8 mouse cellular contexts compared by ENCODE assay signal in genomic region chr6:100483084-100483810, GRCm38 (mm10).
DNase-seq lines count a peak whose midpoint lies in the region; ATAC-seq and TF ChIP-seq lines count a peak whose summit lies in the region.

No protein-coding gene starts in this region.

- no peak overlapping the region for H3K4me3 ChIP-seq in lung, embryonic 14.5 days (ENCODE audit: low read depth, low read length)
- H3K4me3 ChIP-seq in stomach, postnatal 0 days (ENCODE audit: low read depth, low read length): no peak overlapping the region

- TF ChIP-seq CTCF in lung, embryonic 14.5 days (IDR thresholded peaks at IDR 0.05; ENCODE audit: low read depth): no peak
- no peak for TF ChIP-seq CTCF in stomach, postnatal 0 days (IDR thresholded peaks at IDR 0.05; ENCODE audit: low read depth)

- H3K4me1 ChIP-seq in lung, embryonic 14.5 days (ENCODE audit: insufficient read depth): peaks cover 15% of the 10 kb centered on the region
- 0 out of 2 replicates have a peak, but pooled peaks cover 3% of the 10 kb centered on the region for H3K4me1 ChIP-seq in stomach, postnatal 0 days (replicated peaks; ENCODE audit: control insufficient read depth, insufficient read depth)

- 3% methylated on average over 14 of the region's 14 CpGs for WGBS in lung, embryonic 14.5 days
- WGBS in stomach, postnatal 0 days: 8% methylated on average over 14 of the region's 14 CpGs

- H3K9ac ChIP-seq in lung, embryonic 14.5 days: no peak overlapping the region
- H3K9ac ChIP-seq in stomach, postnatal 0 days (ENCODE audit: low read length): no peak overlapping the region

- TF ChIP-seq EP300 in stomach, postnatal 0 days (optimal IDR thresholded peaks at IDR 0.05): no peak

- no peaks in the 10 kb centered on the region for H3K27me3 ChIP-seq in lung, embryonic 14.5 days (ENCODE audit: insufficient read depth, low read length)
- peaks cover 4% of the 10 kb centered on the region; the same call in 1 of the 2 replicates for H3K27me3 ChIP-seq in stomach, postnatal 0 days (ENCODE audit: control insufficient read depth, insufficient read depth, low read length)

- DNase-seq in lung, embryonic 14.5 days: peak; percentile 68
- no peak for DNase-seq in lung, postnatal 14 days
- DNase-seq in adrenal gland, adult 8-10 months: peak; percentile 84
- peak; percentile 42 to 50 for DNase-seq in heart, postnatal 10 days
- peak; percentile 21 for DNase-seq in stomach, postnatal 0 days (ENCODE audit: low spot score)
- no peak for DNase-seq in MN1 (ENCODE audit: low spot score)

- ATAC-seq in lung, embryonic 14.5 days (ENCODE audit: insufficient read depth): peak; percentile 75; the same call in 1 of the 2 replicates
- 0 out of 2 replicates have a peak, but pooled peaks have one; percentile 18 for ATAC-seq in stomach, postnatal 0 days (ENCODE audit: low FRiP score, low TSS enrichment)
- ATAC-seq in inflammation-experienced regulatory T-cells, adult 6 months: no peak
- ATAC-seq in monocyte, adult 5-6 weeks (replicated peaks; ENCODE audit: insufficient number of reproducible peaks, low FRiP score, low TSS enrichment, poor library complexity, severe bottlenecking): no peak

- intact Hi-C loops in heart, postnatal 10 days (cut with DNase I): no loop called here

- H3K4me2 ChIP-seq in lung, embryonic 14.5 days: peak overlapping the region; percentile 35; the same call in 1 of the 2 replicates
- 0 out of 2 replicates have a peak overlapping the region, but pooled peaks have one; percentile 14 for H3K4me2 ChIP-seq in stomach, postnatal 0 days (replicated peaks; ENCODE audit: low read depth)

- H3K27ac ChIP-seq in lung, embryonic 14.5 days (ENCODE audit: low read depth): no peak overlapping the region
- no peak overlapping the region for H3K27ac ChIP-seq in stomach, postnatal 0 days (replicated peaks)

- H3K36me3 ChIP-seq in lung, embryonic 14.5 days (ENCODE audit: insufficient read depth): no peaks in the 10 kb centered on the region
- no peaks in the 10 kb centered on the region for H3K36me3 ChIP-seq in stomach, postnatal 0 days (ENCODE audit: control insufficient read depth, insufficient read depth, low read length)

- peaks cover 6% of the 10 kb centered on the region; the same call in 1 of the 2 replicates for H3K9me3 ChIP-seq in lung, embryonic 14.5 days (ENCODE audit: low read depth, low read length)
- H3K9me3 ChIP-seq in stomach, postnatal 0 days (ENCODE audit: control insufficient read depth, low read length): no peaks in the 10 kb centered on the region

Comparison
In these comparisons a context has a peak if more than half of its experiments do, and no peak if none do; other contexts are left out.
1. DNase-seq: peak in lung, embryonic 14.5 days (single experiment), adrenal gland, adult 8-10 months (single experiment), heart, postnatal 10 days (2 of 2) and stomach, postnatal 0 days (single experiment); none in lung, postnatal 14 days (single experiment) and MN1 (single experiment).
2. ATAC-seq: peak in lung, embryonic 14.5 days (single experiment) and stomach, postnatal 0 days (single experiment); none in inflammation-experienced regulatory T-cells, adult 6 months (single experiment) and monocyte, adult 5-6 weeks (single experiment).